Mouse (Mus musculus) heart, adult 2 months (tissue): ENCODE data around the gene Nanos3. TPM values are rescaled to one million over a fixed set of nuclear protein-coding genes. Genes with fewer than 3 reads are reported as not detected.

Experiments used
- DNase-seq, 2 experiments: peaks; one replicate each; pipeline ENCODE4 v3.0.0; 2021
- H3K27ac ChIP-seq: fragments of 200-600 bp; 2 replicates; pipeline ENCODE4 v1.8.1; 2022
- H3K27me3 ChIP-seq: fragments of 200-500 bp; 2 replicates; pipeline ENCODE4 v1.6.1; 2012; ENCODE audit warnings: mild to moderate bottlenecking, low read length, inconsistent platforms, mixed read lengths; ENCODE audit not compliant: control insufficient read depth, insufficient read depth
- H3K36me3 ChIP-seq: fragments of 200-500 bp; 2 replicates; pipeline ENCODE4 v1.6.1; 2012; ENCODE audit warnings: low read length, inconsistent platforms; ENCODE audit not compliant: control insufficient read depth, insufficient read depth
- H3K4me1 ChIP-seq: fragments of 200-500 bp; 2 replicates; pipeline ENCODE4 v1.6.1; 2011; ENCODE audit warnings: low read length; ENCODE audit not compliant: control insufficient read depth, insufficient read depth
- H3K4me3 ChIP-seq: fragments of 200-600 bp; 2 replicates; pipeline ENCODE4 v1.8.1; 2022
- H3K79me2 ChIP-seq: fragments of 200-500 bp; replicated peaks from 2 replicates; pipeline ENCODE4 v1.6.1; 2012; ENCODE audit warnings: mild to moderate bottlenecking, inconsistent platforms, low read length, moderate library complexity, mixed read lengths; ENCODE audit not compliant: control insufficient read depth, insufficient read depth
- H3K9ac ChIP-seq: fragments of 200-500 bp; 2 replicates; pipeline ENCODE4 v1.6.1; 2012; ENCODE audit warnings: low read depth, mild to moderate bottlenecking, control low read depth, inconsistent platforms, low read length, mixed read lengths
- CTCF ChIP-seq: fragments of 200-600 bp; IDR thresholded peaks from 2 replicates; pipeline ENCODE4 v1.8.1; 2022; ENCODE audit warnings: antibody characterized with exemption, mild to moderate bottlenecking, moderate library complexity
- EP300 ChIP-seq: fragments of 200-500 bp; IDR thresholded peaks from 2 replicates; pipeline ENCODE4 v1.6.1; 2011; ENCODE audit warnings: low read depth, low read length, control low read depth; ENCODE audit not compliant: insufficient read depth
- POLR2A ChIP-seq: fragments of 200-500 bp; IDR thresholded peaks from 2 replicates; pipeline ENCODE4 v1.6.1; 2011; ENCODE audit warnings: mild to moderate bottlenecking, low read depth, low read length, control low read depth; ENCODE audit not compliant: insufficient read depth
- WGBS: fragments of 180-500 bp; shearing (Covaris S2); methylation state at CpG from one replicate; pipeline ENCODE4 v1.1.7; 2018; 5-methylcytosine and 5-hydroxymethylcytosine counted together
- intact Hi-C: fragments of 180-260 bp; cut with DNase I; formaldehyde crosslinking; loops from one replicate; pipeline ENCODE4 v1.15.1; 2025
- polyA plus RNA-seq: library from polyadenylated mRNA; depleted of rRNA; stranded (reverse); fragments of >200 nt; gene quantifications from 2 replicates; pipeline ENCODE4 v1.2.3, GENCODE M21; 2012
- total RNA-seq, 2 experiments: library from RNA; stranded (reverse); gene quantifications; 2 replicates each; pipeline ENCODE4 v1.2.3; 2021

The Nanos3 gene
- total and polyA plus RNA-seq, 3 experiments = 0.61 to 1.9 TPM; not detected in 1

- no peaks in the 10 kb centered on the region for H3K27me3 ChIP-seq
- WGBS = 95% methylated on average over 5 of the region's 5 CpGs
- no peak overlapping the region for H3K4me3 ChIP-seq
- intact Hi-C loops = no loop called here
- H3K4me1 ChIP-seq = peaks cover 18% of the 10 kb centered on the region
- TF ChIP-seq CTCF (peak; percentile 57), POLR2A (no peak), EP300 (no peak)
- H3K9ac ChIP-seq = no peak overlapping the region
- DNase-seq = no peak
- H3K27ac ChIP-seq = peak overlapping the region; percentile 97
- no peaks in the 10 kb centered on the region for H3K79me2 ChIP-seq
- H3K36me3 ChIP-seq = no peaks in the 10 kb centered on the region; the same call in 1 of the 2 replicates
Measured at GRCm38 (mm10) chr8:84193566-84193965, 8.5 kb upstream of the Nanos3 start.

GRCm38 (mm10) chr8:84193161-84193560 lies 8.1 kb upstream of the Nanos3 start:
- TF ChIP-seq EP300 (no peak), POLR2A (no peak), CTCF (no peak)
- DNase-seq = no peak
- Histone ChIP-seq H3K36me3 (no peaks in the 10 kb centered on the region; the same call in 1 of the 2 replicates), H3K27ac (peak overlapping the region; percentile 97), H3K4me3 (no peak overlapping the region), H3K27me3 (no peaks in the 10 kb centered on the region), H3K9ac (no peak overlapping the region), H3K4me1 (peaks cover 18% of the 10 kb centered on the region), H3K79me2 (no peaks in the 10 kb centered on the region)
- WGBS = 76% methylated on average over 4 of the region's 4 CpGs
- intact Hi-C loops = no loop called here

- WGBS = 2% methylated on average over 33 of the region's 33 CpGs
- Histone ChIP-seq H3K79me2 (no peaks in the 10 kb centered on the region), H3K9ac (peak overlapping the region; percentile 79), H3K4me3 (peak overlapping the region; percentile 56), H3K27ac (peak overlapping the region; percentile 97), H3K36me3 (no peaks in the 10 kb centered on the region; the same call in 1 of the 2 replicates), H3K4me1 (peaks cover 18% of the 10 kb centered on the region), H3K27me3 (no peaks in the 10 kb centered on the region)
- TF ChIP-seq EP300 = peak; percentile 52; the same call in 1 of the 2 replicates
- no peak; the same call in 1 of the 2 replicates for TF ChIP-seq POLR2A
- DNase-seq = peak; percentile 90 to 93
- intact Hi-C loops = no loop called here
Measured at GRCm38 (mm10) chr8:84192555-84192954, 7.5 kb upstream of the Nanos3 start.

GRCm38 (mm10) chr8:84192023-84192422 lies 7.0 kb upstream of the Nanos3 start:
- Histone ChIP-seq H3K4me1 (peaks cover 17% of the 10 kb centered on the region), H3K27ac (peak overlapping the region; percentile 97), H3K4me3 (peak overlapping the region; percentile 56), H3K36me3 (no peaks in the 10 kb centered on the region; the same call in 1 of the 2 replicates), H3K27me3 (no peaks in the 10 kb centered on the region), H3K79me2 (no peaks in the 10 kb centered on the region), H3K9ac (peak overlapping the region; percentile 79)
- intact Hi-C loops = no loop called here
- DNase-seq = peak; percentile 83 to 90
- WGBS = 7% methylated on average over 13 of the region's 13 CpGs
- peak; percentile 91 for TF ChIP-seq EP300
- TF ChIP-seq CTCF = no peak
- peak; percentile 53; the same call in 1 of the 2 replicates for TF ChIP-seq POLR2A

- no peak for TF ChIP-seq EP300
- TF ChIP-seq CTCF = peak; percentile 59
- Histone ChIP-seq H3K4me3 (no peak overlapping the region), H3K4me1 (peaks cover 17% of the 10 kb centered on the region), H3K36me3 (no peaks in the 10 kb centered on the region; the same call in 1 of the 2 replicates), H3K9ac (no peak overlapping the region), H3K27ac (peak overlapping the region; percentile 97), H3K79me2 (no peaks in the 10 kb centered on the region), H3K27me3 (no peaks in the 10 kb centered on the region)
- intact Hi-C loops = no loop called here
- DNase-seq = no peak
- WGBS = 95% methylated on average over 7 of the region's 7 CpGs
Measured at GRCm38 (mm10) chr8:84190191-84190867, 5.3 kb upstream of the Nanos3 start.

GRCm38 (mm10) chr8:84189603-84190002 lies 4.6 kb upstream of the Nanos3 start:
- H3K9ac ChIP-seq = 0 out of 2 replicates have a peak overlapping the region, but pooled peaks have one; percentile 17
- no peaks in the 10 kb centered on the region for H3K27me3 ChIP-seq
- peak; percentile 87 for TF ChIP-seq POLR2A
- peak; percentile 99 for TF ChIP-seq EP300
- no peak for TF ChIP-seq CTCF
- H3K4me1 ChIP-seq = peaks cover 17% of the 10 kb centered on the region
- H3K27ac ChIP-seq = peak overlapping the region; percentile 97
- intact Hi-C loops = loop anchor here (1.0 to 10.0 kb wide), 2 partner anchors 15 to 445 kb away; partner anchors contain the start of gene Adgre5
- whole genome bisulfite sequencing = 32% methylated on average over 4 of the region's 4 CpGs
- no peaks in the 10 kb centered on the region for H3K79me2 ChIP-seq
- no peak overlapping the region for H3K4me3 ChIP-seq
- H3K36me3 ChIP-seq = no peaks in the 10 kb centered on the region; the same call in 1 of the 2 replicates
- peak; percentile 83 to 85 for DNase-seq
